In the genomic region with DNA sequence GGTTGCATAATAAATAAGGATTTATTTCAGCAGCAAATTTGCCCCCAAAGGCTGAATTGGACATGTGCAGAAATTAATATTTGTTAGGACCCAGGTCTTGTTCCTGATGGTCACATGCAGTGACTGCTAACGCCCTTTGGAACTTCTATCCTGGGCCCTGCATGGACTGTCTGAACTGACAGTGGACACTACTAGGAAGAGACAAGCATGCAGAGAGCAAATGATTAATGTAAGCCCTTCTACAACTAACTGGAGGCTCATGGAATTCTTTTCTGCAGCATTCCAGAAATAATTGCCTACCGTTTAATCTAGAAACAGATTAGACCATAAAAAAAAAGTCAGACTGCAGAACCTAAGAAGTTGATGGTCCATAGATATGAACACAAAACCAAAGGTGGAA, we compare ENCODE assay signal across 29 mouse cellular contexts.
DNase-seq lines count a peak whose midpoint lies in the region; ATAC-seq and TF ChIP-seq lines count a peak whose summit lies in the region.
"Had no signal": no experiment of that assay in that cellular context is flagged by ENCODE, and none has a peak within 500 bp of the region (broad histone marks: within the 10 kb centered on the region; RNA-seq: fewer than 3 reads in every experiment).

No protein-coding gene starts in this region.

- H3K4me1 ChIP-seq in neural tube, embryonic 11.5 days (ENCODE audit: control insufficient read depth, insufficient read depth, low read length), result no peaks in the 10 kb centered on the region
- no peaks in the 10 kb centered on the region for H3K4me1 ChIP-seq in thymus, adult 2 months (replicated peaks; ENCODE audit: control insufficient read depth, insufficient read depth, low read length)
- H3K4me1 ChIP-seq: embryonic facial prominence, embryonic 10.5 days; embryonic facial prominence, embryonic 15.5 days; forebrain, embryonic 12.5 days; liver, embryonic 13.5 days; midbrain, embryonic 10.5 days; midbrain, embryonic 15.5 days; neural tube, embryonic 12.5 days; stomach, embryonic 15.5 days had no signal

- H3K4me3 ChIP-seq in neural tube, embryonic 11.5 days (ENCODE audit: low read depth, low read length), result no peak overlapping the region
- no peak overlapping the region for H3K4me3 ChIP-seq in thymus, adult 2 months (ENCODE audit: control insufficient read depth, insufficient read depth, low read length)
- H3K4me3 ChIP-seq: embryonic facial prominence, embryonic 10.5 days; embryonic facial prominence, embryonic 15.5 days; forebrain, embryonic 12.5 days; heart, adult 2 months; liver, embryonic 13.5 days; midbrain, embryonic 10.5 days; midbrain, embryonic 15.5 days; neural tube, embryonic 12.5 days; stomach, embryonic 15.5 days had no signal

- H3K27ac ChIP-seq in neural tube, embryonic 11.5 days (ENCODE audit: low read depth, low read length), result no peak overlapping the region
- no peak overlapping the region for H3K27ac ChIP-seq in thymus, adult 2 months (ENCODE audit: control insufficient read depth, insufficient read depth, low read length)
- H3K27ac ChIP-seq: embryonic facial prominence, embryonic 10.5 days; embryonic facial prominence, embryonic 15.5 days; forebrain, embryonic 12.5 days; heart, adult 2 months; hindbrain, embryonic 14.5 days; liver, embryonic 13.5 days; midbrain, embryonic 10.5 days; midbrain, embryonic 15.5 days; neural tube, embryonic 12.5 days; stomach, embryonic 15.5 days had no signal

- TF ChIP-seq POLR2A in thymus, adult 2 months (IDR thresholded peaks at IDR 0.05; ENCODE audit: control insufficient read depth, extremely low read depth, insufficient read depth, low read length, poor library complexity), result no peak

- intact Hi-C loops in gastrocnemius, postnatal 36 days (cut with DNase I), result no loop called here

- no peak overlapping the region for H3K9ac ChIP-seq in neural tube, embryonic 11.5 days (ENCODE audit: low read length)
- H3K9ac ChIP-seq: embryonic facial prominence, embryonic 15.5 days; forebrain, embryonic 12.5 days; hindbrain, embryonic 14.5 days; liver, embryonic 13.5 days; lung, embryonic 14.5 days; midbrain, embryonic 15.5 days; neural tube, embryonic 12.5 days; stomach, embryonic 15.5 days had no signal

- DNase-seq in neural tube, embryonic 11.5 days (ENCODE audit: low spot score), result peak; percentile 10
- no peak for DNase-seq in neural tube, embryonic 10.5 days (ENCODE audit: extremely low spot score, low spot score)
- peak; percentile 46 to 48 for DNase-seq in kidney, adult 8-10 months
- DNase-seq in kidney, postnatal 10 days, result peak; percentile 18
- peak; percentile 18 for DNase-seq in mesoderm, embryonic 11.5 days (ENCODE audit: low read depth, low spot score)
- DNase-seq in left cerebral cortex, adult 11 months (ENCODE audit: low spot score), result no peak
- DNase-seq in thymus, adult 2 months, result no peak
- no peak for DNase-seq in gastrocnemius, postnatal 36 days
- DNase-seq: adrenal gland, postnatal 10 days; B cell, adult 2 months; cerebellum, adult 8-10 months; cerebellum, postnatal 25 days; gastrocnemius, postnatal 25 days; heart, adult 2 months; heart, postnatal 36 days; left cerebral cortex, postnatal 4 days; liver, embryonic 13.5 days; lung, embryonic 14.5 days; lung, postnatal 14 days; thymus, postnatal 14 days had no signal

- 49% methylated on average over 2 of the region's 2 CpGs for WGBS in neural tube, embryonic 11.5 days
- 93% methylated on average over 2 of the region's 2 CpGs for WGBS in thymus, adult 2 months

- no peak for ATAC-seq in neural tube, embryonic 11.5 days (ENCODE audit: insufficient read depth, low FRiP score, low TSS enrichment)
- ATAC-seq: intestine, postnatal 0 days; midbrain, embryonic 15.5 days had no signal

- no peaks in the 10 kb centered on the region for H3K9me3 ChIP-seq in neural tube, embryonic 11.5 days (ENCODE audit: control insufficient read depth, low read length)
- H3K9me3 ChIP-seq: embryonic facial prominence, embryonic 10.5 days; embryonic facial prominence, embryonic 15.5 days; forebrain, embryonic 12.5 days; liver, embryonic 13.5 days; midbrain, embryonic 10.5 days; midbrain, embryonic 15.5 days; neural tube, embryonic 12.5 days; stomach, embryonic 15.5 days had no signal

- TF ChIP-seq CTCF in thymus, adult 2 months (IDR thresholded peaks at IDR 0.05; ENCODE audit: borderline replicate concordance, control insufficient read depth, extremely low read depth, insufficient read depth, low read length, poor library complexity), result no peak

- no peak overlapping the region for H3K4me2 ChIP-seq in neural tube, embryonic 11.5 days (ENCODE audit: low read depth)
- H3K4me2 ChIP-seq: embryonic facial prominence, embryonic 15.5 days; forebrain, embryonic 12.5 days; hindbrain, embryonic 14.5 days; liver, embryonic 13.5 days; lung, embryonic 14.5 days; midbrain, embryonic 15.5 days; neural tube, embryonic 12.5 days; stomach, embryonic 15.5 days had no signal

- H3K36me3 ChIP-seq in neural tube, embryonic 11.5 days (ENCODE audit: control insufficient read depth, insufficient read depth, low read length), result no peaks in the 10 kb centered on the region
- no peaks in the 10 kb centered on the region for H3K36me3 ChIP-seq in thymus, adult 2 months (ENCODE audit: control insufficient read depth, insufficient read depth, low read length)
- H3K36me3 ChIP-seq: embryonic facial prominence, embryonic 10.5 days; embryonic facial prominence, embryonic 15.5 days; forebrain, embryonic 12.5 days; liver, embryonic 13.5 days; midbrain, embryonic 10.5 days; midbrain, embryonic 15.5 days; neural tube, embryonic 12.5 days; stomach, embryonic 15.5 days had no signal

- no peaks in the 10 kb centered on the region for H3K27me3 ChIP-seq in neural tube, embryonic 11.5 days (ENCODE audit: control insufficient read depth, insufficient read depth, low read length)
- H3K27me3 ChIP-seq in thymus, adult 2 months (ENCODE audit: control insufficient read depth, insufficient read depth, low read length), result no peaks in the 10 kb centered on the region
- H3K27me3 ChIP-seq: embryonic facial prominence, embryonic 15.5 days; forebrain, embryonic 12.5 days; liver, embryonic 13.5 days; midbrain, embryonic 15.5 days; neural tube, embryonic 12.5 days; stomach, embryonic 15.5 days had no signal

Comparison
In these comparisons a context has a peak if more than half of its experiments do, and no peak if none do; other contexts are left out.
1. DNase-seq: peak in neural tube, embryonic 11.5 days (single experiment), kidney, adult 8-10 months (2 of 2), kidney, postnatal 10 days (single experiment) and mesoderm, embryonic 11.5 days (single experiment); none in neural tube, embryonic 10.5 days (single experiment), left cerebral cortex, adult 11 months (single experiment), thymus, adult 2 months (single experiment) and gastrocnemius, postnatal 36 days (0 of 2).